Mouse (Mus musculus): Measurements from ENCODE around the gene Osbpl6. TPM values are rescaled to one million over a fixed set of nuclear protein-coding genes. Genes with fewer than 3 reads are reported as not detected.

The Osbpl6 gene
- total and polyA plus RNA-seq, 3 experiments: 5.9 to 13.5 (median 11.4) TPM

GRCm38 (mm10) chr2:76409986-76410385 is 3.7 kb downstream of the Osbpl6 start:
- Histone ChIP-seq H3K27me3 (ENCODE audit: control insufficient read depth, insufficient read depth, low read length) (peaks cover 2% of the 10 kb centered on the region; the same call in 1 of the 2 replicates), H3K9ac (ENCODE audit: low read depth, low read length) (no peak overlapping the region), H3K79me2 (replicated peaks; ENCODE audit: control insufficient read depth, insufficient read depth, low read length) (no peaks in the 10 kb centered on the region), H3K4me3 (no peak overlapping the region), H3K36me3 (ENCODE audit: control insufficient read depth, insufficient read depth, low read length) (no peaks in the 10 kb centered on the region), H3K27ac (no peak overlapping the region), H3K4me1 (ENCODE audit: control insufficient read depth, insufficient read depth, low read length) (no peaks in the 10 kb centered on the region)
- DNase-seq: no peak
- WGBS: 76% methylated on average over 2 of the region's 2 CpGs
- no peak for TF ChIP-seq EP300 (IDR thresholded peaks at IDR 0.05; ENCODE audit: insufficient read depth, low read depth, low read length)
- no peak for TF ChIP-seq CTCF (IDR thresholded peaks at IDR 0.05)
- TF ChIP-seq POLR2A (IDR thresholded peaks at IDR 0.05; ENCODE audit: insufficient read depth, low read depth, low read length): no peak
- intact Hi-C loops (cut with DNase I): no loop called here

GRCm38 (mm10) chr2:76412924-76413323 is 6.6 kb downstream of the Osbpl6 start:
- intact Hi-C loops (cut with DNase I): no loop called here
- no peak for TF ChIP-seq CTCF (IDR thresholded peaks at IDR 0.05)
- TF ChIP-seq EP300 (IDR thresholded peaks at IDR 0.05; ENCODE audit: insufficient read depth, low read depth, low read length): no peak
- TF ChIP-seq POLR2A (IDR thresholded peaks at IDR 0.05; ENCODE audit: insufficient read depth, low read depth, low read length): no peak
- H3K27me3 ChIP-seq (ENCODE audit: control insufficient read depth, insufficient read depth, low read length): no peaks in the 10 kb centered on the region
- 71% methylated on average over 2 of the region's 2 CpGs for WGBS
- no peak overlapping the region for H3K4me3 ChIP-seq
- no peaks in the 10 kb centered on the region for H3K36me3 ChIP-seq (ENCODE audit: control insufficient read depth, insufficient read depth, low read length)
- no peaks in the 10 kb centered on the region for H3K79me2 ChIP-seq (replicated peaks; ENCODE audit: control insufficient read depth, insufficient read depth, low read length)
- DNase-seq: no peak
- no peak overlapping the region for H3K27ac ChIP-seq
- no peaks in the 10 kb centered on the region for H3K4me1 ChIP-seq (ENCODE audit: control insufficient read depth, insufficient read depth, low read length)
- no peak overlapping the region for H3K9ac ChIP-seq (ENCODE audit: low read depth, low read length)

GRCm38 (mm10) chr2:76417446-76418141 is 11.3 kb downstream of the Osbpl6 start:
- Histone ChIP-seq H3K79me2 (replicated peaks; ENCODE audit: control insufficient read depth, insufficient read depth, low read length) (no peaks in the 10 kb centered on the region), H3K4me3 (no peak overlapping the region), H3K4me1 (ENCODE audit: control insufficient read depth, insufficient read depth, low read length) (no peaks in the 10 kb centered on the region), H3K9ac (ENCODE audit: low read depth, low read length) (no peak overlapping the region), H3K27ac (no peak overlapping the region), H3K27me3 (ENCODE audit: control insufficient read depth, insufficient read depth, low read length) (no peaks in the 10 kb centered on the region), H3K36me3 (ENCODE audit: control insufficient read depth, insufficient read depth, low read length) (no peaks in the 10 kb centered on the region)
- no peak for TF ChIP-seq CTCF (IDR thresholded peaks at IDR 0.05)
- no peak for TF ChIP-seq EP300 (IDR thresholded peaks at IDR 0.05; ENCODE audit: insufficient read depth, low read depth, low read length)
- no peak for TF ChIP-seq POLR2A (IDR thresholded peaks at IDR 0.05; ENCODE audit: insufficient read depth, low read depth, low read length)
- intact Hi-C loops (cut with DNase I): no loop called here
- WGBS: 91% methylated on average over 14 of the region's 14 CpGs
- DNase-seq: no peak

- Histone ChIP-seq H3K4me3 (no peak overlapping the region), H3K9ac (ENCODE audit: low read depth, low read length) (no peak overlapping the region), H3K4me1 (ENCODE audit: control insufficient read depth, insufficient read depth, low read length) (no peaks in the 10 kb centered on the region), H3K79me2 (replicated peaks; ENCODE audit: control insufficient read depth, insufficient read depth, low read length) (no peaks in the 10 kb centered on the region), H3K27me3 (ENCODE audit: control insufficient read depth, insufficient read depth, low read length) (no peaks in the 10 kb centered on the region), H3K27ac (no peak overlapping the region), H3K36me3 (ENCODE audit: control insufficient read depth, insufficient read depth, low read length) (no peaks in the 10 kb centered on the region)
- intact Hi-C loops (cut with DNase I): no loop called here
- TF ChIP-seq EP300 (IDR thresholded peaks at IDR 0.05; ENCODE audit: insufficient read depth, low read depth, low read length): no peak
- TF ChIP-seq CTCF (IDR thresholded peaks at IDR 0.05): no peak
- no peak for TF ChIP-seq POLR2A (IDR thresholded peaks at IDR 0.05; ENCODE audit: insufficient read depth, low read depth, low read length)
- WGBS: 85% methylated on average over 3 of the region's 3 CpGs
- DNase-seq: no peak
Measured at GRCm38 (mm10) chr2:76418142-76418518, 11.8 kb downstream of the Osbpl6 start.

GRCm38 (mm10) chr2:76421411-76421924 is 15.2 kb downstream of the Osbpl6 start:
- intact Hi-C loops (cut with DNase I): no loop called here
- Histone ChIP-seq H3K9ac (ENCODE audit: low read depth, low read length) (no peak overlapping the region), H3K36me3 (ENCODE audit: control insufficient read depth, insufficient read depth, low read length) (no peaks in the 10 kb centered on the region), H3K27me3 (ENCODE audit: control insufficient read depth, insufficient read depth, low read length) (no peaks in the 10 kb centered on the region), H3K27ac (no peak overlapping the region), H3K4me1 (ENCODE audit: control insufficient read depth, insufficient read depth, low read length) (no peaks in the 10 kb centered on the region), H3K4me3 (no peak overlapping the region), H3K79me2 (replicated peaks; ENCODE audit: control insufficient read depth, insufficient read depth, low read length) (no peaks in the 10 kb centered on the region)
- 78% methylated on average over 6 of the region's 6 CpGs for WGBS
- TF ChIP-seq CTCF (IDR thresholded peaks at IDR 0.05) (no peak), POLR2A (IDR thresholded peaks at IDR 0.05; ENCODE audit: insufficient read depth, low read depth, low read length) (no peak), EP300 (IDR thresholded peaks at IDR 0.05; ENCODE audit: insufficient read depth, low read depth, low read length) (no peak)
- no peak for DNase-seq

GRCm38 (mm10) chr2:76426816-76427215 is 20.5 kb downstream of the Osbpl6 start:
- intact Hi-C loops (cut with DNase I): no loop called here
- Histone ChIP-seq H3K4me1 (ENCODE audit: control insufficient read depth, insufficient read depth, low read length) (no peaks in the 10 kb centered on the region), H3K36me3 (ENCODE audit: control insufficient read depth, insufficient read depth, low read length) (no peaks in the 10 kb centered on the region), H3K4me3 (no peak overlapping the region), H3K9ac (ENCODE audit: low read depth, low read length) (no peak overlapping the region), H3K79me2 (replicated peaks; ENCODE audit: control insufficient read depth, insufficient read depth, low read length) (no peaks in the 10 kb centered on the region), H3K27ac (no peak overlapping the region), H3K27me3 (ENCODE audit: control insufficient read depth, insufficient read depth, low read length) (no peaks in the 10 kb centered on the region)
- no peak for TF ChIP-seq EP300 (IDR thresholded peaks at IDR 0.05; ENCODE audit: insufficient read depth, low read depth, low read length)
- TF ChIP-seq POLR2A (IDR thresholded peaks at IDR 0.05; ENCODE audit: insufficient read depth, low read depth, low read length): no peak
- no peak for TF ChIP-seq CTCF (IDR thresholded peaks at IDR 0.05)
- WGBS: 59% methylated on average over 3 of the region's 3 CpGs
- DNase-seq: no peak
